Mouse (Mus musculus) spleen, adult 2 months (tissue): Measurements from ENCODE around the gene Sord. TPM values are rescaled to one million over a fixed set of nuclear protein-coding genes. Genes with fewer than 3 reads are reported as not detected.
A peak's percentile ranks its signal among the peaks of the same experiment; 100 is the strongest.

Source experiments
- DNase-seq, 2 experiments: peaks; one replicate each; pipeline versions ENCODE4 v3.0.0 to v3.0.0-alpha.2; 2012 to 2021; ENCODE audit warnings: low spot score in 2 of 2, low read depth in 1 of 2
- H3K27ac ChIP-seq: fragments of 200-500 bp; 2 replicates; pipeline ENCODE4 v1.5.1; 2012; ENCODE audit warnings: low read length, inconsistent platforms; ENCODE audit not compliant: insufficient read depth
- H3K27me3 ChIP-seq: fragments of 200-500 bp; 2 replicates; pipeline ENCODE4 v1.6.1; 2012; ENCODE audit warnings: mild to moderate bottlenecking, moderate library complexity, low read length, inconsistent platforms; ENCODE audit not compliant: control insufficient read depth, insufficient read depth
- H3K36me3 ChIP-seq: fragments of 200-500 bp; 2 replicates; pipeline ENCODE4 v1.6.1; 2012; ENCODE audit warnings: mild to moderate bottlenecking, low read length, inconsistent platforms; ENCODE audit not compliant: control insufficient read depth, insufficient read depth
- H3K4me1 ChIP-seq: fragments of 200-500 bp; 2 replicates; pipeline ENCODE4 v1.6.1; 2011; ENCODE audit warnings: inconsistent platforms; ENCODE audit not compliant: control insufficient read depth, insufficient read depth, insufficient read length
- H3K4me3 ChIP-seq: fragments of 200-500 bp; 2 replicates; pipeline ENCODE4 v1.5.1; 2011; ENCODE audit warnings: mild to moderate bottlenecking, inconsistent platforms; ENCODE audit not compliant: insufficient read depth, insufficient read length; ENCODE audit errors: extremely low read depth
- CTCF ChIP-seq: fragments of 200-500 bp; IDR thresholded peaks from 2 replicates; pipeline ENCODE4 v1.5.1; 2011; ENCODE audit warnings: mild to moderate bottlenecking, inconsistent platforms; ENCODE audit not compliant: insufficient read depth, insufficient read length, insufficient replicate concordance; ENCODE audit errors: extremely low read depth
- POLR2A ChIP-seq: fragments of 200-500 bp; IDR thresholded peaks from 2 replicates; pipeline ENCODE4 v1.6.1; 2011; ENCODE audit warnings: low read depth, low read length, inconsistent platforms
- WGBS: fragments of 180-500 bp; shearing (Covaris S2); methylation state at CpG from one replicate; pipeline ENCODE4 v1.1.7; 2018; 5-methylcytosine and 5-hydroxymethylcytosine counted together
- polyA plus RNA-seq: library from polyadenylated mRNA; depleted of rRNA; stranded (reverse); fragments of >200 nt; gene quantifications from 2 replicates; pipeline ENCODE4 v1.2.3, GENCODE M21; 2012

The Sord gene
- polyA plus RNA-seq, 1 experiment = 6.9 TPM

GRCm38 (mm10) chr2:122237891-122238470, 3.4 kb downstream of the Sord start:
- 91% methylated on average over 2 of the region's 2 CpGs for WGBS
- Histone ChIP-seq H3K36me3 (no peaks in the 10 kb centered on the region), H3K27ac (no peak overlapping the region), H3K4me3 (no peak overlapping the region), H3K27me3 (no peaks in the 10 kb centered on the region), H3K4me1 (no peaks in the 10 kb centered on the region)
- DNase-seq = no peak
- TF ChIP-seq CTCF = no peak

DNA sequence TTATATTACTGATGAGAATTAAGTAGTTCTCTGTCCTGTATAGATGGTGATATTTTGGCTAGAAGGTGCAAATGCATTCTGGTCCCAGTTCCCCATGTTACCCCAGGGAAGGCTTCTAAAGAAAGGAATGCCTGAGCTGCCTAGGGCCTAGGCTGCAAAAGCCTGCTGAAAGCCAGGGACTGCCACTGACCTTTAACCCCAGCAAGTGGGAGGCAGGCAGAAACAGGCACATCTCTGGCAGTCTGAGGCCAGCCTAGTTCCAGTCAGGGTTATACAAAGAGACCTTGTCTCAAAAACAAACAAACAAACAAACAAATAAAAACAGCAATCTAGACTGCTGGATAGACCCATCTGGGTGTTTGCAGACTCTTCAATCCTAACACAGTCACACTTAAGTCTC, 6.2 kb downstream of the Sord start:
- Histone ChIP-seq H3K36me3 (no peaks in the 10 kb centered on the region), H3K4me1 (no peaks in the 10 kb centered on the region; the same call in 1 of the 2 replicates), H3K27me3 (no peaks in the 10 kb centered on the region), H3K4me3 (no peak overlapping the region), H3K27ac (no peak overlapping the region)
- no peak for DNase-seq
- no peak for TF ChIP-seq POLR2A
- TF ChIP-seq CTCF = no peak

GRCm38 (mm10) chr2:122241226-122241625, 6.7 kb downstream of the Sord start:
- WGBS = 93% methylated on average over 4 of the region's 4 CpGs
- DNase-seq = no peak
- TF ChIP-seq POLR2A (no peak), CTCF (no peak)
- Histone ChIP-seq H3K4me3 (no peak overlapping the region), H3K27ac (no peak overlapping the region), H3K36me3 (no peaks in the 10 kb centered on the region), H3K4me1 (no peaks in the 10 kb centered on the region; the same call in 1 of the 2 replicates), H3K27me3 (no peaks in the 10 kb centered on the region)

- Histone ChIP-seq H3K27me3 (no peaks in the 10 kb centered on the region), H3K36me3 (no peaks in the 10 kb centered on the region), H3K4me1 (no peaks in the 10 kb centered on the region; the same call in 1 of the 2 replicates), H3K4me3 (no peak overlapping the region), H3K27ac (no peak overlapping the region)
- TF ChIP-seq CTCF = no peak
- no peak for TF ChIP-seq POLR2A
- no peak for DNase-seq
- WGBS = 56% methylated on average over 6 of the region's 6 CpGs
These were observed 7.4 kb downstream of the Sord start for GRCm38 (mm10) chr2:122241935-122242334.

- Histone ChIP-seq H3K27me3 (no peaks in the 10 kb centered on the region), H3K27ac (no peak overlapping the region), H3K4me1 (no peaks in the 10 kb centered on the region; the same call in 1 of the 2 replicates), H3K36me3 (no peaks in the 10 kb centered on the region), H3K4me3 (no peak overlapping the region)
- TF ChIP-seq CTCF (peak; percentile 75; the same call in 1 of the 2 replicates), POLR2A (no peak)
- DNase-seq = peak; percentile 42 to 63
- WGBS = 7% methylated on average over 3 of the region's 3 CpGs
These were observed 9.2 kb downstream of the Sord start for GRCm38 (mm10) chr2:122243671-122244131.

DNA sequence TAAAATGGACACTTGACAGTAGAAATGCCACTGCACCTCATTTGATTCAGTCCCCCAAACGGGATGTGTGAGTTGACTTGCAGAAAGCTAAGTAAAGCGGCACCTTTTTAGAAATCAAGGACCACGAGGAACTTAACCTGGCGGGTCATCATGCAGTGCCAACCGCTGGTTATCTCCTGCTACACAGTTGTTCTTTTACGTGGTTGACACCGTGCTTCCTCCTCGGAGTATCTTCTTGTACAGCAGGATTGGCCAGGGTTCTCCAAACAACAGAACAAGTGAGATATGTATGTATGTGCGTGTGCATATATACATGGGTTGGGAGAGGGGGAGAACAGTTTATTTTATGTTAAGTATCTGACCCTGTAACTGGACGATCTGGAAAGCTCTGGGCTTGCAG, 13.2 kb downstream of the Sord start:
- TF ChIP-seq POLR2A (no peak), CTCF (no peak)
- Histone ChIP-seq H3K4me1 (no peaks in the 10 kb centered on the region; the same call in 1 of the 2 replicates), H3K27ac (no peak overlapping the region), H3K27me3 (no peaks in the 10 kb centered on the region), H3K36me3 (no peaks in the 10 kb centered on the region), H3K4me3 (no peak overlapping the region)
- DNase-seq = no peak
- 85% methylated on average over 10 of the region's 10 CpGs for WGBS

DNA sequence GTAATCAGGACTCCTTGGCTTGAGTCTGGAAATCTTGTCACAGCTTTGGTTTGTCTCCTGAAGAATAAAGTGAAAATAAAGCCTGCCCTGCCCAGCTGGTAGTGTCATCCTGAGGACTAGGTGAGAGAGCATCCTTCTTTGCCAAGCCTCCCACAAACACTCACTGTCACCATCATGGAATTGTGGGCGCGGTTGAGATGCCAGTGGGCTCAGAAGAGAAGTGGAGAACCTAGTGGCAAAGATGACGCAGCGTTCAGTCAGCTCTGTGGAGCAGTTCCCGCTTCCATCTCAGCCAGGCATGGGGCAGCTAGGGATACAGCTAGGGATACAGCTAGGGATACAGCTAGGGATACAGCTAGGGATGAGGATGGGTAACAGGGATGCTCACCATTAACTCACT, 21.4 kb downstream of the Sord start:
- H3K27ac ChIP-seq = no peak overlapping the region
- no peak overlapping the region for H3K4me3 ChIP-seq
- 0 out of 2 replicates have a peak, but pooled peaks cover 1% of the 10 kb centered on the region for H3K36me3 ChIP-seq
- no peak for DNase-seq
- TF ChIP-seq POLR2A = no peak
- no peak for TF ChIP-seq CTCF
- no peaks in the 10 kb centered on the region for H3K27me3 ChIP-seq
- 97% methylated on average over 5 of the region's 5 CpGs for WGBS
- H3K4me1 ChIP-seq = no peaks in the 10 kb centered on the region

DNA sequence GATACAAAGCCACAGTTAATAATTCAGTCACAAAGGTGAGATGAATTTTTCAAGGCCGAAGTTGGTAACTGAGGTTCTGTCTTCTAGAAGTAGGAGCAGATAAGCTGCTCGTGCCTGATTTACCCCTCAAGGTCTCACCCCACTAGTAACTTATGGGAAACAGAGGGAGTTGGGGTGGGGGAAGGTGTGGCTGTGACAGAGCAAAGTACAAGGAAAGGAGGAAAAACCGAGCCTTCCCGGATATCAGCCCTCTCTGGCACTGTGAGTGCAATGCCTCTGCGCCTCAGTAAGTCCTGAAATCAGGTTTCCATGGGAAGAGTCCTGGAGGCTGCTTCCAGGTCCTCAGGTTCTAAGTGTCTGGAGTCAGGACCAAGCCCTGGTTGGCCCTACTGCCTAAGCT, 26.2 kb downstream of the Sord start:
- 95% methylated on average over 5 of the region's 5 CpGs for WGBS
- H3K27ac ChIP-seq = no peak overlapping the region
- TF ChIP-seq POLR2A (no peak), CTCF (no peak)
- H3K4me1 ChIP-seq = no peaks in the 10 kb centered on the region
- H3K36me3 ChIP-seq = 0 out of 2 replicates have a peak, but pooled peaks cover 1% of the 10 kb centered on the region
- DNase-seq = no peak
- no peak overlapping the region for H3K4me3 ChIP-seq
- no peaks in the 10 kb centered on the region for H3K27me3 ChIP-seq
